Mouse (Mus musculus) ES-Bruce4 (cell line): ENCODE measurements at regions not wholly inside any gene's neighbourhood (a gene's known extent, or its start where the extent isn't known, plus 50 kb on each side); places are given as distances from the start of the nearest gene placed in this dataset.

Experiments used
- H3K27ac ChIP-seq: 2 replicates; pipeline ENCODE4 v1.5.1; 2012; ENCODE audit warnings: low read length, inconsistent platforms; ENCODE audit not compliant: insufficient read depth
- H3K27me3 ChIP-seq: 2 replicates; pipeline ENCODE4 v1.6.1; 2012; ENCODE audit warnings: mild to moderate bottlenecking, low read length, inconsistent platforms; ENCODE audit not compliant: control insufficient read depth, poor library complexity, insufficient read depth, severe bottlenecking
- H3K36me3 ChIP-seq: 2 replicates; pipeline ENCODE4 v1.6.1; 2012; ENCODE audit warnings: inconsistent platforms, mild to moderate bottlenecking, low read length, moderate library complexity; ENCODE audit not compliant: control insufficient read depth, poor library complexity, insufficient read depth, severe bottlenecking
- H3K4me1 ChIP-seq: one replicate; pipeline ENCODE4 v1.8.1; 2011; ENCODE audit warnings: low read length; ENCODE audit not compliant: control insufficient read depth, insufficient read depth
- H3K4me3 ChIP-seq: 2 replicates; pipeline ENCODE4 v1.5.1; 2011; ENCODE audit warnings: low read depth, mild to moderate bottlenecking, low read length
- H3K9ac ChIP-seq: 2 replicates; pipeline ENCODE4 v1.6.1; 2012; ENCODE audit warnings: low read depth, mild to moderate bottlenecking, inconsistent platforms; ENCODE audit not compliant: poor library complexity, severe bottlenecking
- H3K9me3 ChIP-seq: replicated peaks from 2 replicates; pipeline ENCODE4 v1.6.1; 2012; ENCODE audit warnings: mild to moderate bottlenecking, low read length, inconsistent platforms; ENCODE audit not compliant: control insufficient read depth, poor library complexity, insufficient read depth, severe bottlenecking
- CTCF ChIP-seq: IDR thresholded peaks from one replicate; pipeline ENCODE4 v1.8.1; 2011; ENCODE audit warnings: low read depth, low read length
- EP300 ChIP-seq: IDR thresholded peaks from 2 replicates; pipeline ENCODE4 v1.6.1; 2011; ENCODE audit warnings: low read depth, low read length; ENCODE audit not compliant: insufficient read depth
- POLR2A ChIP-seq: IDR thresholded peaks from one replicate; pipeline ENCODE4 v1.8.1; 2011; ENCODE audit warnings: low read length; ENCODE audit not compliant: insufficient read depth

GRCm38 (mm10) chr3:52575237-52575798 is 307.2 kb downstream of the Foxo1 start:
- Histone ChIP-seq H3K9me3 (no peaks in the 10 kb centered on the region), H3K9ac (no peak overlapping the region), H3K36me3 (no peaks in the 10 kb centered on the region), H3K27me3 (no peaks in the 10 kb centered on the region; the same call in 1 of the 2 replicates), H3K4me1 (no peaks in the 10 kb centered on the region), H3K27ac (no peak overlapping the region), H3K4me3 (no peak overlapping the region)
- TF ChIP-seq CTCF (no peak), POLR2A (no peak), EP300 (no peak)

GRCm38 (mm10) chr3:52574341-52574740 is 306.2 kb downstream of the Foxo1 start:
- Histone ChIP-seq H3K4me3 (no peak overlapping the region), H3K9me3 (no peaks in the 10 kb centered on the region), H3K27ac (no peak overlapping the region), H3K36me3 (no peaks in the 10 kb centered on the region), H3K4me1 (no peaks in the 10 kb centered on the region), H3K27me3 (no peaks in the 10 kb centered on the region; the same call in 1 of the 2 replicates), H3K9ac (no peak overlapping the region)
- TF ChIP-seq EP300: no peak

- Histone ChIP-seq H3K9ac (no peak overlapping the region), H3K27ac (no peak overlapping the region), H3K27me3 (no peaks in the 10 kb centered on the region; the same call in 1 of the 2 replicates), H3K9me3 (no peaks in the 10 kb centered on the region), H3K36me3 (no peaks in the 10 kb centered on the region), H3K4me3 (no peak overlapping the region), H3K4me1 (no peaks in the 10 kb centered on the region)
- TF ChIP-seq CTCF (no peak), POLR2A (no peak), EP300 (no peak)
Observed at GRCm38 (mm10) chr3:52573806-52574205, 305.7 kb downstream of the Foxo1 start.

GRCm38 (mm10) chr3:52572514-52573485 is 304.7 kb downstream of the Foxo1 start:
- TF ChIP-seq CTCF (no peak), EP300 (no peak), POLR2A (no peak)
- no peaks in the 10 kb centered on the region for H3K9me3 ChIP-seq

GRCm38 (mm10) chr3:52567606-52568372 is 299.7 kb downstream of the Foxo1 start:
- H3K27ac ChIP-seq: no peak overlapping the region
- no peaks in the 10 kb centered on the region for H3K36me3 ChIP-seq
- H3K27me3 ChIP-seq: no peaks in the 10 kb centered on the region
- peaks cover 5% of the 10 kb centered on the region; the same call in 1 of the 2 replicates for H3K9me3 ChIP-seq
- H3K4me1 ChIP-seq: peaks cover 1% of the 10 kb centered on the region
- H3K4me3 ChIP-seq: no peak overlapping the region
- H3K9ac ChIP-seq: no peak overlapping the region
- TF ChIP-seq POLR2A: no peak
- no peak for TF ChIP-seq CTCF
- no peak for TF ChIP-seq EP300

More at GRCm38 (mm10) chr3:52572514-52573485, 304.7 kb downstream of the Foxo1 start:
- Histone ChIP-seq H3K27me3 (no peaks in the 10 kb centered on the region; the same call in 1 of the 2 replicates), H3K4me3 (no peak overlapping the region), H3K9ac (no peak overlapping the region), H3K4me1 (no peaks in the 10 kb centered on the region), H3K36me3 (no peaks in the 10 kb centered on the region), H3K27ac (no peak overlapping the region)
